Mouse (Mus musculus): ENCODE measurements around the gene Eif3b. TPM values are rescaled to one million over a fixed set of nuclear protein-coding genes. Genes with fewer than 3 reads are reported as not detected.

The Eif3b gene
- polyA plus RNA-seq (2012; fragmentation: generic; extraction: Trizol): 331 TPM
- long read RNA-seq, experiment 1, transcript Eif3b-201 (19 exons, 2,945 nt): major isoform, 47 of 97 reads
- long read RNA-seq, experiment 1, partial matches to known transcripts: 44 of 97 reads
- long read RNA-seq, experiment 1, other reads (novel, unspliced or antisense): 6 of 97 reads
- long read RNA-seq, experiment 2, transcript Eif3b-201 (19 exons, 2,945 nt): major isoform, 299 of 355 reads
- long read RNA-seq, experiment 2, partial matches to known transcripts: 45 of 355 reads
- long read RNA-seq, experiment 2, other reads (novel, unspliced or antisense): 11 of 355 reads

DNA sequence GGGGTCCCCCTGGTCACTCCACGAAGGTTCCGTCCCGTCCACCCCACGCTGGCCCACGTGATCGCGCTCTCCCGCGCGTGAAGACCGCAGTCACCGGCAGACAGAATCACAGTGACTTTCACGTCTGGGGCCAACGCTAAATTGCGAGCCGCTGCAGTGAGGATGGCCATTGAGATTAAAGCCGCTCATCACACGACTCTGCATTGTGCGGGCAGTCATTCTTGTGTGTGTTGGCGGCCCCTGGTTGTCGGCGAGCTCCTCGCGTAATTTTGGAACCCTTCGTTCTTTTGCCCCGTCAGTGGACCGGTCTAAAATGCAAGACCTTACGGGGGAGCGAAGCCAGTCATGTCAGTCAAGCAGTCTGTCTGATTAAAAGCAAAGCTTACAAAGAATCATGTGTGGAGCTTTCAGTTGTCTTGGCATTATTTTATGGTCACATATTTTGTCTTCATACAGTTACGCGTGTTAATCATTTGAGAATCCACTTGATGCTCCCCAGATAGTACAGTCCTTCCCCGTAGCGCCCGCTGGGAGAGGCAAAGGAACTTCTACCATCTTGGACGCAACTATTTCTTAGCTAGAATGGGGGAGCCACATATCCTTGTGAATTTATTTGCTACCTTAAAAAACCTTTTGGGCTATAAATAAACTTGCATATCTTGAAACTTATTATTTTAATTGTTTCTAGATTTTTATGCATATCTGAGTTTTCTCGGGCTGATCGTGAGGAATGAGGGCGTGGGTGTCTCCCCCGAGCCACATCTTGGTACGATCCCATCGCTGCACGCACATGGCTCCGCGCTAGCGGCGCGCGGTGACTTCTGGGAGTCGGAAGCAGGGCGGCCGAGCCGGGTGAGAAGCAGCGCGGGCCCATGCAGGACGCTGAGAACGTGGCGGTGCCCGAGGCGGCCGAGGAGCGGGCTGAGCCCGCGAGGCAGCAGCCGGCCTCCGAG is at the start of gene Eif3b:
Gene Eif3b, plus strand, starts transcription at position 840 of the 953 bp plus-strand sequence.
- peak within 1 kb of the TSS; percentile 87 for H3K4me3 ChIP-seq (ENCODE audit: insufficient read depth, poor library complexity, severe bottlenecking)
- no peak for TF ChIP-seq MYOD1 (IDR thresholded peaks at IDR 0.05; ENCODE audit: control insufficient read depth, insufficient read length, low read depth)
- peak; percentile 93 for TF ChIP-seq USF1 (IDR thresholded peaks at IDR 0.05; ENCODE audit: low read depth)
- peak; percentile 98 for TF ChIP-seq MAX (IDR thresholded peaks at IDR 0.05)

DNA sequence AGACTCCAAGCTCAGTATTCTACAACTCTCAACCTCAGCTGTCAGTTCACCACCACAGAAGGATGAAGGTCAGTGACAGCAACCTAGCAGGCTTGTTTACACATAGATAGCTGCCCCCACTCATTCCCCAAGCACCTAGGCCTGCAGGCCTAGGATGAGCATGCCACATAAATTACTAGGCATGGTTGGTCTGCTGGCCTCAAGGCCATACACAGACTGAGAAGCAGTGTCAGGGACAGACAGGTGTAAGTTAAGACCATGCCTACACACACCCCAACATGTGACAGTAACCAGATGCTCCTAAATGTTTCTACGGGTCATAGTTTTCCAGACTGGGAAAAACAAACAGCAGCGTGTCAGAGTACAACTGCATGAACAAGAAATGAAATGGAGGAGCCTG is 49.7 kb upstream of the Eif3b start:
- no peak overlapping the region for H3K4me3 ChIP-seq (ENCODE audit: insufficient read depth, poor library complexity, severe bottlenecking)
- no peaks in the 10 kb centered on the region for H3K27me3 ChIP-seq (ENCODE audit: control insufficient read depth, insufficient read depth, insufficient read length)
- peaks cover 43% of the 10 kb centered on the region for H3K79me3 ChIP-seq (ENCODE audit: low read depth)
- H3ac ChIP-seq (ENCODE audit: control insufficient read depth, insufficient read length, low read depth): no peak overlapping the region
- TF ChIP-seq USF1 (IDR thresholded peaks at IDR 0.05; ENCODE audit: low read depth): no peak
- no peak for TF ChIP-seq MYOD1 (IDR thresholded peaks at IDR 0.05; ENCODE audit: control insufficient read depth, insufficient read length, low read depth)
- TF ChIP-seq CTCF (IDR thresholded peaks at IDR 0.05; ENCODE audit: control insufficient read depth, insufficient read depth, insufficient read length): no peak
- no peak for TF ChIP-seq CEBPB (IDR thresholded peaks at IDR 0.05; ENCODE audit: low read depth)
- no peak for TF ChIP-seq MYOG (IDR thresholded peaks at IDR 0.05; ENCODE audit: control insufficient read depth, extremely low read depth, insufficient read length)
- no peak for TF ChIP-seq FOSL1 (IDR thresholded peaks at IDR 0.05; ENCODE audit: insufficient read depth, low read length, poor library complexity, severe bottlenecking)
- no peak for TF ChIP-seq MAX (IDR thresholded peaks at IDR 0.05)
- H3K36me3 ChIP-seq (ENCODE audit: control insufficient read depth, insufficient read depth): peaks cover 5% of the 10 kb centered on the region
- peaks cover 96% of the 10 kb centered on the region for H3K79me2 ChIP-seq (ENCODE audit: control insufficient read depth, insufficient read depth)

More for the DNA sequence above, at the start of gene Eif3b:
- Histone ChIP-seq H3K36me3 (ENCODE audit: control insufficient read depth, insufficient read depth) (peaks cover 27% of the 10 kb centered on the region), H3K27me3 (ENCODE audit: control insufficient read depth, insufficient read depth, insufficient read length) (no peaks in the 10 kb centered on the region), H3K79me2 (ENCODE audit: control insufficient read depth, insufficient read depth) (peaks cover 47% of the 10 kb centered on the region), H3ac (ENCODE audit: control insufficient read depth, insufficient read length, low read depth) (peak within 1 kb of the TSS; percentile 96), H3K79me3 (ENCODE audit: low read depth) (peaks cover 45% of the 10 kb centered on the region)

DNA sequence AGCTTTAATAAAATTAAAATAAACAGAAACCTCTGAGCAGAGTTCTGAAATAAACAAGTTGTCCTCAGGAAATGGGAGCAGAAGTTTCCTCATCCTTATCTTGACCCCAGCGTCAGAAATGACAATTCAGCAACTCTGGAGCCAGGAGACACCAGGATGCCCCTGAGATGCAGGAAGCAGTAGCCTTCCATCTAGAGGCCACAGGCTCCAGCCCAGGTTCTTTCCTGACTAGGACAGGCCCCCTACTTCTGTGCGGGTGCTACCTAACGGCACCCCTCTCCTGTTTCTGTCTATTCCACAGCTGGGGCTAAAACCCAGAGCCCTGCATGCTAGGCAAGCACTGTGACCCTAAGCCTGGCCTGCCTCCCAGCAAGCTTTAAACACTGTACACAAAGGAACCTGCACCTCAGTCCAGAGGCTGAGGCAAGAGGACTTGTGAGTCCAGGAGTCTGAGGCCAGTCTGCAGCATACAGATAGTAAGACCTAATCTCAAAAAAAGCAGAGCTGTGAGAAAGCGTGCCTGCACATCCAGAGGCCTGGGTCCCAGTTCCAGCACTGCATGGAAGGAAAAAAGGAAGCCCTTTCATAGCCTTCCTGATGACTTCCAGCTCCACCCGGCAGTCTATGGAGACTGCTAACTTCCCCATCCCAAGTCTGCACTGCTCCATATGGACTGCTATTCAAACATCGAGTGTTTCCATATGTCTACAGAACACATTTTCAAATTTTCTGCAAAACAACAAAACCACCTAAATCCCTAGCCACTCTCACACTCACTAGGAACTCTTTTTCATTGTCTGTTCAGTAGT is 48.5 kb upstream of the Eif3b start:
- H3K79me3 ChIP-seq (ENCODE audit: low read depth): peaks cover 48% of the 10 kb centered on the region
- TF ChIP-seq MYOD1 (IDR thresholded peaks at IDR 0.05; ENCODE audit: control insufficient read depth, insufficient read length, low read depth): no peak
- TF ChIP-seq USF1 (IDR thresholded peaks at IDR 0.05; ENCODE audit: low read depth): no peak
- TF ChIP-seq CEBPB (IDR thresholded peaks at IDR 0.05; ENCODE audit: low read depth): no peak
- TF ChIP-seq MAX (IDR thresholded peaks at IDR 0.05): no peak
- no peak for TF ChIP-seq MYOG (IDR thresholded peaks at IDR 0.05; ENCODE audit: control insufficient read depth, extremely low read depth, insufficient read length)
- peaks cover 5% of the 10 kb centered on the region for H3K36me3 ChIP-seq (ENCODE audit: control insufficient read depth, insufficient read depth)
- no peaks in the 10 kb centered on the region for H3K27me3 ChIP-seq (ENCODE audit: control insufficient read depth, insufficient read depth, insufficient read length)
- no peak overlapping the region for H3ac ChIP-seq (ENCODE audit: control insufficient read depth, insufficient read length, low read depth)
- peaks cover 96% of the 10 kb centered on the region for H3K79me2 ChIP-seq (ENCODE audit: control insufficient read depth, insufficient read depth)
- no peak overlapping the region for H3K4me3 ChIP-seq (ENCODE audit: insufficient read depth, poor library complexity, severe bottlenecking)

DNA sequence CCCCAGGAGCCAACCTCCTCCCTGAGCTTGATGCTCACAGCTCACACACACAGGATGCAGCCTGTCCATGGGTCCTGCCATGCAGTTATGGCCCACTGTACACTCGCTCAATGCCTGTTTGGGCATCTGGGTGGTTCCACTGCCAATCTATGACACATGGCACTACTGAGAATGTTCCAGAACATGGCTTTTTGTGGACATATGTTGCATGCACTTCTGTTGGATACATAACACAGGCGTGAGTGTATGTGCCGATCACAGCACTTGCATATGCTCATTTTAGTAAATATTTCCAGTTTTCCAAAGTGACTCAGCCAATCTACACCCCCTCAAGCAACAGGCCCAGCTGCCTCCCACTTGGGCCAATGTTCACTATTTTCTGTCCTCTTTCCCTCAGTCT is 47.5 kb upstream of the Eif3b start:
- TF ChIP-seq CTCF (IDR thresholded peaks at IDR 0.05; ENCODE audit: control insufficient read depth, insufficient read depth, insufficient read length): no peak
- no peak for TF ChIP-seq MAX (IDR thresholded peaks at IDR 0.05)
- no peak for TF ChIP-seq MYOD1 (IDR thresholded peaks at IDR 0.05; ENCODE audit: control insufficient read depth, insufficient read length, low read depth)
- TF ChIP-seq MYOG (IDR thresholded peaks at IDR 0.05; ENCODE audit: control insufficient read depth, extremely low read depth, insufficient read length): no peak
- no peak for TF ChIP-seq CEBPB (IDR thresholded peaks at IDR 0.05; ENCODE audit: low read depth)
- TF ChIP-seq FOSL1 (IDR thresholded peaks at IDR 0.05; ENCODE audit: insufficient read depth, low read length, poor library complexity, severe bottlenecking): no peak
- no peak for TF ChIP-seq USF1 (IDR thresholded peaks at IDR 0.05; ENCODE audit: low read depth)
- peaks cover 47% of the 10 kb centered on the region for H3K79me3 ChIP-seq (ENCODE audit: low read depth)
- no peaks in the 10 kb centered on the region for H3K27me3 ChIP-seq (ENCODE audit: control insufficient read depth, insufficient read depth, insufficient read length)
- no peak overlapping the region for H3K4me3 ChIP-seq (ENCODE audit: insufficient read depth, poor library complexity, severe bottlenecking)
- peaks cover 5% of the 10 kb centered on the region for H3K36me3 ChIP-seq (ENCODE audit: control insufficient read depth, insufficient read depth)
- peaks cover 96% of the 10 kb centered on the region for H3K79me2 ChIP-seq (ENCODE audit: control insufficient read depth, insufficient read depth)
- H3ac ChIP-seq (ENCODE audit: control insufficient read depth, insufficient read length, low read depth): no peak overlapping the region

DNA sequence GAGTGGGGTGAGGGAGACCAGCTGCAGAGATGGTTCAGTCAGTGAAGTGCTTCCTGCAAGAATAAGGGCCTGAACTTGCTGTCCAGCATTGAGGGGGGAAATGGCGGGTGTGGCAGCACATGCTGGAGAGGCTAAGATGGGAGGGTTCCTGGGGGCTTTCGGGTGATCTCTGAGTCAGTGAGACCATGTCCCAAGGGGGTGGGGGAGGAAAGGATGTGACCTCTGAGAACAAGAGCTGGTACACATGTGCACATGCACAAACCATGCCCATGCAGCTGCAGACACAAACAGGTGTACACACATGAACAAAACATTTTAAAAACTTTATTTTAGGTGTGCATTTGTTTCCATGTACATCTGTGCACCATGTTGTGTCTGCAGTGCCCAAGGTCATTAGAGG is 45.4 kb upstream of the Eif3b start:
- H3K27me3 ChIP-seq (ENCODE audit: control insufficient read depth, insufficient read depth, insufficient read length): no peaks in the 10 kb centered on the region
- H3ac ChIP-seq (ENCODE audit: control insufficient read depth, insufficient read length, low read depth): no peak overlapping the region
- peaks cover 100% of the 10 kb centered on the region for H3K79me2 ChIP-seq (ENCODE audit: control insufficient read depth, insufficient read depth)
- peaks cover 5% of the 10 kb centered on the region for H3K36me3 ChIP-seq (ENCODE audit: control insufficient read depth, insufficient read depth)
- TF ChIP-seq FOSL1 (IDR thresholded peaks at IDR 0.05; ENCODE audit: insufficient read depth, low read length, poor library complexity, severe bottlenecking): no peak
- TF ChIP-seq USF1 (IDR thresholded peaks at IDR 0.05; ENCODE audit: low read depth): no peak
- no peak for TF ChIP-seq CEBPB (IDR thresholded peaks at IDR 0.05; ENCODE audit: low read depth)
- TF ChIP-seq MYOG (IDR thresholded peaks at IDR 0.05; ENCODE audit: control insufficient read depth, extremely low read depth, insufficient read length): no peak
- TF ChIP-seq CTCF (IDR thresholded peaks at IDR 0.05; ENCODE audit: control insufficient read depth, insufficient read depth, insufficient read length): no peak
- no peak for TF ChIP-seq MAX (IDR thresholded peaks at IDR 0.05)
- TF ChIP-seq MYOD1 (IDR thresholded peaks at IDR 0.05; ENCODE audit: control insufficient read depth, insufficient read length, low read depth): no peak
- peaks cover 56% of the 10 kb centered on the region for H3K79me3 ChIP-seq (ENCODE audit: low read depth)
- no peak overlapping the region for H3K4me3 ChIP-seq (ENCODE audit: insufficient read depth, poor library complexity, severe bottlenecking)
